Mouse (Mus musculus) kidney, adult 18-20 months (tissue): ENCODE data around the gene Cxxc4.
"Not testable (repeated sequence)": the region's sequence is repeated elsewhere in the genome, so short reads cannot be mapped to it uniquely, and the experiment has no call there.

Source experiments
- DNase-seq: peaks from one replicate; pipeline ENCODE4 v3.0.0; 2021

Gene Cxxc4

GRCm38 (mm10) chr3:134236414-134237112 lies at the start of gene Cxxc4:
Gene Cxxc4, plus strand, starts transcription at chr3:134236484.
- DNase-seq = no peak

GRCm38 (mm10) chr3:134188979-134189946 lies 47.0 kb upstream of the Cxxc4 start:
- DNase-seq = no peak

GRCm38 (mm10) chr3:134190046-134190445 lies 46.2 kb upstream of the Cxxc4 start:
- DNase-seq = no peak

- DNase-seq = no peak
These were observed 36.4 kb upstream of the Cxxc4 start for GRCm38 (mm10) chr3:134199892-134200291.

GRCm38 (mm10) chr3:134206624-134207023 lies 29.7 kb upstream of the Cxxc4 start:
- DNase-seq = no peak

GRCm38 (mm10) chr3:134210950-134211349 lies 25.3 kb upstream of the Cxxc4 start:
- DNase-seq = no peak

GRCm38 (mm10) chr3:134219881-134220280 lies 16.4 kb upstream of the Cxxc4 start:
- DNase-seq = not testable (repeated sequence)

- no peak for DNase-seq
These were observed 15.3 kb upstream of the Cxxc4 start for GRCm38 (mm10) chr3:134221002-134221401.

- no peak for DNase-seq
These were observed 13.7 kb upstream of the Cxxc4 start for GRCm38 (mm10) chr3:134222593-134222992.

- DNase-seq = no peak
These were observed 12.3 kb upstream of the Cxxc4 start for GRCm38 (mm10) chr3:134223956-134224355.

GRCm38 (mm10) chr3:134225928-134226327 lies 10.4 kb upstream of the Cxxc4 start:
- DNase-seq = no peak

GRCm38 (mm10) chr3:134232753-134233152 lies 3.5 kb upstream of the Cxxc4 start:
- no peak for DNase-seq

GRCm38 (mm10) chr3:134235491-134236413 lies 532 bp upstream of the Cxxc4 start:
- DNase-seq = peak; percentile 56

GRCm38 (mm10) chr3:134237113-134237805 lies 975 bp downstream of the Cxxc4 start:
- DNase-seq = no peak

- DNase-seq = no peak
These were observed 2.5 kb downstream of the Cxxc4 start for GRCm38 (mm10) chr3:134238621-134239310.

- peak; percentile 36 for DNase-seq
These were observed 3.2 kb downstream of the Cxxc4 start for GRCm38 (mm10) chr3:134239321-134239970.

GRCm38 (mm10) chr3:134239971-134240717 lies 3.9 kb downstream of the Cxxc4 start:
- peak; percentile 60 for DNase-seq

GRCm38 (mm10) chr3:134240718-134241025 lies 4.4 kb downstream of the Cxxc4 start:
- DNase-seq = no peak

- DNase-seq = no peak
These were observed 7.0 kb downstream of the Cxxc4 start for GRCm38 (mm10) chr3:134243168-134243849.

GRCm38 (mm10) chr3:134243850-134244247 lies 7.6 kb downstream of the Cxxc4 start:
- no peak for DNase-seq
